Comparison of ENCODE assay signal across 8 mouse cellular contexts in genomic region chr19:19783507-19783906, GRCm38 (mm10).
DNase-seq lines count a peak whose midpoint lies in the region; ATAC-seq and TF ChIP-seq lines count a peak whose summit lies in the region.
"Had no signal": no experiment of that assay in that cellular context is flagged by ENCODE, and none has a peak within 500 bp of the region (broad histone marks: within the 10 kb centered on the region; RNA-seq: fewer than 3 reads in every experiment).

No protein-coding gene starts in this region.

- no peak for ATAC-seq in heart, embryonic 13.5 days (ENCODE audit: extremely low read depth, insufficient number of reproducible peaks, low FRiP score, low TSS enrichment)
- ATAC-seq in midbrain, embryonic 14.5 days (ENCODE audit: low FRiP score, low TSS enrichment) = no peak

- TF ChIP-seq CTCF in lung, adult 2 months (IDR thresholded peaks at IDR 0.05; ENCODE audit: insufficient read depth, low read length) = no peak

- TF ChIP-seq POLR2A in lung, adult 2 months (IDR thresholded peaks at IDR 0.05; ENCODE audit: borderline replicate concordance, extremely low read depth, low read depth, low read length) = no peak

- peak; percentile 38 for DNase-seq in NIH3T3 (ENCODE audit: low read depth)
- DNase-seq in adrenal gland, postnatal 14 days = peak; percentile 65
- peak; percentile 34 for DNase-seq in lung, adult 2 months
- no peak for DNase-seq in midbrain, embryonic 14.5 days
- DNase-seq in T-cell, adult 2 months (ENCODE audit: low spot score) = no peak
- no peak for DNase-seq in natural killer cell, adult 2 months (ENCODE audit: low spot score in 2 of 2)

- H3K9ac ChIP-seq in heart, embryonic 13.5 days = no peak overlapping the region
- no peak overlapping the region for H3K9ac ChIP-seq in midbrain, embryonic 14.5 days (replicated peaks; ENCODE audit: low read length)
- H3K9ac ChIP-seq: embryonic facial prominence, embryonic 13.5 days had no signal

- no peak overlapping the region for H3K4me3 ChIP-seq in heart, embryonic 13.5 days
- H3K4me3 ChIP-seq in lung, adult 2 months (replicated peaks; ENCODE audit: extremely low read depth, low read depth, low read length) = no peak overlapping the region
- no peak overlapping the region for H3K4me3 ChIP-seq in midbrain, embryonic 14.5 days (replicated peaks; ENCODE audit: low read depth, low read length)
- H3K4me3 ChIP-seq: embryonic facial prominence, embryonic 13.5 days had no signal

- no peaks in the 10 kb centered on the region for H3K36me3 ChIP-seq in heart, embryonic 13.5 days
- H3K36me3 ChIP-seq in midbrain, embryonic 14.5 days (ENCODE audit: control insufficient read depth, insufficient read depth, low read length) = no peaks in the 10 kb centered on the region
- H3K36me3 ChIP-seq: embryonic facial prominence, embryonic 13.5 days had no signal

- peaks cover 3% of the 10 kb centered on the region; the same call in 1 of the 2 replicates for H3K4me1 ChIP-seq in heart, embryonic 13.5 days
- H3K4me1 ChIP-seq in lung, adult 2 months (ENCODE audit: control insufficient read depth, insufficient read depth, low read length) = no peaks in the 10 kb centered on the region; the same call in 1 of the 2 replicates
- H3K4me1 ChIP-seq in midbrain, embryonic 14.5 days (ENCODE audit: control insufficient read depth, insufficient read depth, low read length) = no peaks in the 10 kb centered on the region
- H3K4me1 ChIP-seq: embryonic facial prominence, embryonic 13.5 days had no signal

- no peaks in the 10 kb centered on the region for H3K9me3 ChIP-seq in heart, embryonic 13.5 days
- no peaks in the 10 kb centered on the region for H3K9me3 ChIP-seq in midbrain, embryonic 14.5 days (ENCODE audit: control insufficient read depth, low read length)
- H3K9me3 ChIP-seq: embryonic facial prominence, embryonic 13.5 days had no signal

- H3K27me3 ChIP-seq in heart, embryonic 13.5 days (replicated peaks) = no peaks in the 10 kb centered on the region
- no peaks in the 10 kb centered on the region for H3K27me3 ChIP-seq in midbrain, embryonic 14.5 days (ENCODE audit: control insufficient read depth, insufficient read depth, low read length)
- H3K27me3 ChIP-seq: embryonic facial prominence, embryonic 13.5 days had no signal

- 0 out of 2 replicates have a peak overlapping the region, but pooled peaks have one; percentile 17 for H3K27ac ChIP-seq in heart, embryonic 13.5 days (replicated peaks)
- no peak overlapping the region for H3K27ac ChIP-seq in midbrain, embryonic 14.5 days (replicated peaks; ENCODE audit: low read depth, low read length)
- H3K27ac ChIP-seq: embryonic facial prominence, embryonic 13.5 days had no signal

- H3K4me2 ChIP-seq in heart, embryonic 13.5 days = no peak overlapping the region
- H3K4me2 ChIP-seq in midbrain, embryonic 14.5 days (ENCODE audit: low read length) = no peak overlapping the region
- H3K4me2 ChIP-seq: embryonic facial prominence, embryonic 13.5 days had no signal

Comparison
In these comparisons a context has a peak if more than half of its experiments do, and no peak if none do; other contexts are left out.
1. DNase-seq: peak in NIH3T3 (single experiment), adrenal gland, postnatal 14 days (single experiment) and lung, adult 2 months (single experiment); none in midbrain, embryonic 14.5 days (single experiment), T-cell, adult 2 months (single experiment) and natural killer cell, adult 2 months (0 of 2).